Mouse (Mus musculus): ENCODE measurements around the gene Ogn. TPM values are rescaled to one million over a fixed set of nuclear protein-coding genes. Genes with fewer than 3 reads are reported as not detected.

The Ogn gene
- 4.6 TPM for polyA plus RNA-seq (2012; fragmentation: generic; extraction: Trizol)
- long read RNA-seq, experiment 1, transcript Ogn-201 (7 exons, 2,566 nt) = major isoform, 408 of 619 reads
- long read RNA-seq, experiment 1, partial matches to known transcripts = 151 of 619 reads
- long read RNA-seq, experiment 1, other reads (novel, unspliced or antisense) = 60 of 619 reads
- long read RNA-seq, experiment 2, transcript Ogn-201 (7 exons, 2,566 nt) = major isoform, 18 of 18 reads
- long read RNA-seq, experiment 2, partial matches to known transcripts = 0 of 18 reads
- long read RNA-seq, experiment 2, other reads (novel, unspliced or antisense) = 0 of 18 reads

DNA sequence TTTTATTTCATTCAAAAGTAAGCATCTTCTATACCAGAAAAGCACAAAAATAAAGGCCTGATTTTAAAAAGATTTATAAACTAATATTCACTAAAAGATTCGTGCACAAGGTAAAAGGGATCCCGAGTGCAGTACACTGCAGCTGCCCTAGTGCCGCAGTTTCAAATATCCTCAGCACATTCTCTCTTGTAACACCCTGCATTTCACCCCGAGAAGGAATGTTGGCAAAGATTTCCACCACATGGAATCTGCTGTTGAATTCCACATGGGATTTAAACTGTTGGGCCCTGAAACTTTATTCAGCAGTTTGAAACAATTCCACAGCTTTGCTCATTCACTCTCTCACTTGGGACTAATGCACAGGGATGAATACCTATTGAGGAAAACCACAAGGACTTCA, at the start of gene Ogn:
Gene Ogn, plus strand, starts transcription at position 333 of the 400 bp plus-strand sequence.
- Histone ChIP-seq H3K79me3 (ENCODE audit: low read depth) (peaks cover 3% of the 10 kb centered on the region), H3K27me3 (ENCODE audit: control insufficient read depth, insufficient read depth, insufficient read length) (no peaks in the 10 kb centered on the region), H3K36me3 (ENCODE audit: control insufficient read depth, insufficient read depth) (no peaks in the 10 kb centered on the region), H3K4me3 (ENCODE audit: insufficient read depth, poor library complexity, severe bottlenecking) (no peak within 1 kb of the TSS), H3ac (ENCODE audit: control insufficient read depth, insufficient read length, low read depth) (no peak within 1 kb of the TSS), H3K79me2 (ENCODE audit: control insufficient read depth, insufficient read depth) (no peaks in the 10 kb centered on the region)
- no peak for TF ChIP-seq MAX (IDR thresholded peaks at IDR 0.05)
- TF ChIP-seq USF1 (IDR thresholded peaks at IDR 0.05; ENCODE audit: low read depth) = no peak
- TF ChIP-seq CEBPB (IDR thresholded peaks at IDR 0.05; ENCODE audit: low read depth) = no peak
- no peak for TF ChIP-seq FOSL1 (IDR thresholded peaks at IDR 0.05; ENCODE audit: insufficient read depth, low read length, poor library complexity, severe bottlenecking)
- no peak for TF ChIP-seq CTCF (IDR thresholded peaks at IDR 0.05; ENCODE audit: control insufficient read depth, insufficient read depth, insufficient read length)
- no peak for TF ChIP-seq MYOD1 (IDR thresholded peaks at IDR 0.05; ENCODE audit: control insufficient read depth, insufficient read length, low read depth)
- TF ChIP-seq MYOG (IDR thresholded peaks at IDR 0.05; ENCODE audit: control insufficient read depth, extremely low read depth, insufficient read length) = no peak

DNA sequence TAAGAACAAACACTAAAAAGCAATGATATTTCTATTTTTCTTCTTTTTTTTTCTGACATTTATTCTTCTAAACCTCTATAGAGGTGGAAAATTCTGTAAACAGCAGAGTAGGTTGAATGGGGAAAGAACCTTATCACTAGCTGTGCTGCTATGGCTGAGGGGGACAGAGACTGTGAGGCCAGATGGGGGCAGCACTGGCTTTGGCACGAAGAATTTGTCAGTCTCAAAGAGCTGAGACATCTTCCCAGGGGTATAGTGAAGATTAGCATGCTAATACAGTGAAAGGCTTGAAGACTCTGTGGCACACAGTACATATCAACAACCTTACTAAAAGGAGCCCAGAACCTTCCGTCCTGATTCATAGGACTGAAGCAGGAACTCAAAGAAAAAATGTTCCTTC, 48.7 kb upstream of the Ogn start:
- no peaks in the 10 kb centered on the region for H3K79me2 ChIP-seq (ENCODE audit: control insufficient read depth, insufficient read depth)
- H3K27me3 ChIP-seq (ENCODE audit: control insufficient read depth, insufficient read depth, insufficient read length) = no peaks in the 10 kb centered on the region
- no peak overlapping the region for H3ac ChIP-seq (ENCODE audit: control insufficient read depth, insufficient read length, low read depth)
- no peak for TF ChIP-seq FOSL1 (IDR thresholded peaks at IDR 0.05; ENCODE audit: insufficient read depth, low read length, poor library complexity, severe bottlenecking)
- TF ChIP-seq MYOG (IDR thresholded peaks at IDR 0.05; ENCODE audit: control insufficient read depth, extremely low read depth, insufficient read length) = no peak
- peak; percentile 70 for TF ChIP-seq CTCF (IDR thresholded peaks at IDR 0.05; ENCODE audit: control insufficient read depth, insufficient read depth, insufficient read length)
- TF ChIP-seq MAX (IDR thresholded peaks at IDR 0.05) = no peak
- TF ChIP-seq CEBPB (IDR thresholded peaks at IDR 0.05; ENCODE audit: low read depth) = no peak
- no peak for TF ChIP-seq USF1 (IDR thresholded peaks at IDR 0.05; ENCODE audit: low read depth)
- no peaks in the 10 kb centered on the region for H3K79me3 ChIP-seq (ENCODE audit: low read depth)
- H3K36me3 ChIP-seq (ENCODE audit: control insufficient read depth, insufficient read depth) = no peaks in the 10 kb centered on the region
- no peak overlapping the region for H3K4me3 ChIP-seq (ENCODE audit: insufficient read depth, poor library complexity, severe bottlenecking)

DNA sequence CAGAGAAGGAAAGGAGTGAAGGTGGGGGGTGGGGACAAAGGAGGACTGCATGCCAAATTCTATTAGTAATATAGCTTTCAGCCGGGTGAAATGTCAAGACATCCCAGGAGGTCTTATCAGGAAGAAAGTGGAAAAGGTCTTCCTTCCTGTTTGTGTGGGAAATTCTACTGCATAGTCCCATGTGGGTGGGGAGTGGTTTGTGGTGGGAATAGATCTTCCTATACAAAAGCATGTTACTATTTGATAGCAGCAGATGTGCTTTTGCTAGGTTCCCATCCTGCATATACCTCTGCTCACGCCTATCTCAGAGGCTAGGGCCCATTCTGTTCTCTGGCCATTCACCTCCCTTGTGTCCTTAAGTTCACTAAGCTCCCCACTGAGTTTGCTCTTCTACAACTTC, 47.0 kb upstream of the Ogn start:
- TF ChIP-seq USF1 (IDR thresholded peaks at IDR 0.05; ENCODE audit: low read depth) = no peak
- TF ChIP-seq MYOG (IDR thresholded peaks at IDR 0.05; ENCODE audit: control insufficient read depth, extremely low read depth, insufficient read length) = no peak
- no peaks in the 10 kb centered on the region for H3K79me2 ChIP-seq (ENCODE audit: control insufficient read depth, insufficient read depth)
- no peaks in the 10 kb centered on the region for H3K36me3 ChIP-seq (ENCODE audit: control insufficient read depth, insufficient read depth)
- H3K27me3 ChIP-seq (ENCODE audit: control insufficient read depth, insufficient read depth, insufficient read length) = no peaks in the 10 kb centered on the region
- H3K4me3 ChIP-seq (ENCODE audit: insufficient read depth, poor library complexity, severe bottlenecking) = no peak overlapping the region
- H3ac ChIP-seq (ENCODE audit: control insufficient read depth, insufficient read length, low read depth) = no peak overlapping the region
- no peaks in the 10 kb centered on the region for H3K79me3 ChIP-seq (ENCODE audit: low read depth)

DNA sequence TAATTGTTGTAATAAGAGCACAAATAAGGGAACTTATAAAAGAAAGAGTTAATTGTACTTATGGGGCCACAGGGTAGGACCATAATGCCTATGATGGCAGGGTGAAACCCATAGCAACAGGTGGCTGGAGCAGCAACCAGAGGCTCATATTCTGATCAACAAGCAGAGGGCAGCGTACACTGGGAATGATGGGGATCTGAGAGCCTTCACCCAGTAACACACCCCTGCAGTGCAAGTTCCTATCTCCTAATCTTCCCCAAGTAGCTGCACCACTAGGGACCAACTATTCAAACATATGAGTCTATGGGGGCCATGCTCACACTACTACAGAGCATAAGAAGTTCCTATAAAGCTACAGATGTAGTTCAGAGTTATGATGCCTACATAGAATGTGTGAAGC, 43.5 kb upstream of the Ogn start:
- Histone ChIP-seq H3K79me2 (ENCODE audit: control insufficient read depth, insufficient read depth) (no peaks in the 10 kb centered on the region), H3K4me3 (ENCODE audit: insufficient read depth, poor library complexity, severe bottlenecking) (no peak overlapping the region), H3K27me3 (ENCODE audit: control insufficient read depth, insufficient read depth, insufficient read length) (no peaks in the 10 kb centered on the region), H3ac (ENCODE audit: control insufficient read depth, insufficient read length, low read depth) (no peak overlapping the region), H3K79me3 (ENCODE audit: low read depth) (no peaks in the 10 kb centered on the region), H3K36me3 (ENCODE audit: control insufficient read depth, insufficient read depth) (no peaks in the 10 kb centered on the region)
- TF ChIP-seq CTCF (IDR thresholded peaks at IDR 0.05; ENCODE audit: control insufficient read depth, insufficient read depth, insufficient read length) (no peak), MYOD1 (IDR thresholded peaks at IDR 0.05; ENCODE audit: control insufficient read depth, insufficient read length, low read depth) (no peak), FOSL1 (IDR thresholded peaks at IDR 0.05; ENCODE audit: insufficient read depth, low read length, poor library complexity, severe bottlenecking) (no peak), MAX (IDR thresholded peaks at IDR 0.05) (no peak), CEBPB (IDR thresholded peaks at IDR 0.05; ENCODE audit: low read depth) (no peak), MYOG (IDR thresholded peaks at IDR 0.05; ENCODE audit: control insufficient read depth, extremely low read depth, insufficient read length) (no peak), USF1 (IDR thresholded peaks at IDR 0.05; ENCODE audit: low read depth) (no peak)

DNA sequence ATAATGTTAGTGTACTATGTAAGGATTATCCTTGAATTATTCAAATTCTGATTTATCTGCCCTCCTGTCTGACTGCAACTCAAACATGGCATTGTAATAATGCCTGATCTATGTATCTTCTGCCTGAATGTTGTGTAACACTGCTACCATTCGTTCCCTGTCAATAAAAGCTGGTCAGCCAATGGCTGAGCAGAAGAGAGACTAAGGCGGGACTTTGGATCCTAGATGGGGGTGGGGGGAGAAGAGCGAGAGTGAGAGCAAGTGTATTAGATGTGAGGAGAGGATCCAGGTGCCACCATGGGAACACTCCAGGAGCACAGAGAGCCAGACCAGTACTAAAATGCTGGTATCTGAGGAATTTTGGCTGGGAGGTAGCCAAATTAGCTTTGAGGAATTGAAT, 37.5 kb upstream of the Ogn start:
- H3K36me3 ChIP-seq (ENCODE audit: control insufficient read depth, insufficient read depth) = no peaks in the 10 kb centered on the region
- no peak overlapping the region for H3ac ChIP-seq (ENCODE audit: control insufficient read depth, insufficient read length, low read depth)
- no peaks in the 10 kb centered on the region for H3K27me3 ChIP-seq (ENCODE audit: control insufficient read depth, insufficient read depth, insufficient read length)
- no peak overlapping the region for H3K4me3 ChIP-seq (ENCODE audit: insufficient read depth, poor library complexity, severe bottlenecking)
- no peaks in the 10 kb centered on the region for H3K79me2 ChIP-seq (ENCODE audit: control insufficient read depth, insufficient read depth)
- H3K79me3 ChIP-seq (ENCODE audit: low read depth) = no peaks in the 10 kb centered on the region
- TF ChIP-seq MYOG (IDR thresholded peaks at IDR 0.05; ENCODE audit: control insufficient read depth, extremely low read depth, insufficient read length) = no peak
- no peak for TF ChIP-seq CEBPB (IDR thresholded peaks at IDR 0.05; ENCODE audit: low read depth)
- no peak for TF ChIP-seq MYOD1 (IDR thresholded peaks at IDR 0.05; ENCODE audit: control insufficient read depth, insufficient read length, low read depth)

DNA sequence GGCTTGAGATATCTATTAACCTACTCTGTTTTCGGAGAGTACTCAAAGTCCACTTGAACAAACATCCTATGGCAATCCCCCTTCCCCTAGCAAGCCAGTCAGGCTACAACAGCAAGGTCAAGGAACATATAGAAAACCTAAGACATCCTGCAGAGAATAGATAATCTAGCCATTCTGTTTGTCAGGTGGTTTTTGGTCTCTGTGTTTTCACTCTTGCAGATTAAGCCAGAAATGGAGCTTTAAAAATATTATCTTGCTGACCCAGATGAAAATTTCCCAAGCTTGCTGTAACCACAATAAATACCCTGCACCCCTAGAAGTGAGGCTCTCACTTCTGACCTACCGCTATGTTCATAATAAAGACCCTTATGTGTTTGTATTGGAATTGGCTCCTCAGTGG, 36.4 kb upstream of the Ogn start:
- no peak overlapping the region for H3ac ChIP-seq (ENCODE audit: control insufficient read depth, insufficient read length, low read depth)

More for the DNA sequence above, 36.4 kb upstream of the Ogn start:
- Histone ChIP-seq H3K4me3 (ENCODE audit: insufficient read depth, poor library complexity, severe bottlenecking) (no peak overlapping the region), H3K79me3 (ENCODE audit: low read depth) (no peaks in the 10 kb centered on the region), H3K36me3 (ENCODE audit: control insufficient read depth, insufficient read depth) (no peaks in the 10 kb centered on the region), H3K79me2 (ENCODE audit: control insufficient read depth, insufficient read depth) (no peaks in the 10 kb centered on the region), H3K27me3 (ENCODE audit: control insufficient read depth, insufficient read depth, insufficient read length) (no peaks in the 10 kb centered on the region)
- TF ChIP-seq MYOG (IDR thresholded peaks at IDR 0.05; ENCODE audit: control insufficient read depth, extremely low read depth, insufficient read length) (no peak), MYOD1 (IDR thresholded peaks at IDR 0.05; ENCODE audit: control insufficient read depth, insufficient read length, low read depth) (no peak), FOSL1 (IDR thresholded peaks at IDR 0.05; ENCODE audit: insufficient read depth, low read length, poor library complexity, severe bottlenecking) (no peak), MAX (IDR thresholded peaks at IDR 0.05) (no peak), CEBPB (IDR thresholded peaks at IDR 0.05; ENCODE audit: low read depth) (no peak), CTCF (IDR thresholded peaks at IDR 0.05; ENCODE audit: control insufficient read depth, insufficient read depth, insufficient read length) (no peak), USF1 (IDR thresholded peaks at IDR 0.05; ENCODE audit: low read depth) (no peak)
